Mouse (Mus musculus): ENCODE data around the gene Tctn3.

- no peak for TF ChIP-seq CTCF (IDR thresholded peaks at IDR 0.05; ENCODE audit: low read depth, low read length)
- TF ChIP-seq POLR2A (IDR thresholded peaks at IDR 0.05; ENCODE audit: borderline replicate concordance, low read depth, low read length) = no peak
Measured at GRCm38 (mm10) chr19:40563880-40564645, 48.0 kb downstream of the Tctn3 start.

Data from bone marrow macrophage, adult 2 months (primary cell).